Mouse (Mus musculus) forebrain, embryonic 13.5 days (tissue): ENCODE data around the gene Olfr187. TPM values are rescaled to one million over a fixed set of nuclear protein-coding genes. Genes with fewer than 3 reads are reported as not detected.

ENCODE experiments used
- ATAC-seq: fragments of 200-750 bp; cut with Nextera tagmentation; 2 replicates; pipeline ENCODE4 v1.8.0; 2017
- H3K27ac ChIP-seq: fragments of 300-500 bp; sonication (generic); 2 replicates; pipeline ENCODE4 v1.5.1; 2015; ENCODE audit warnings: inconsistent platforms, mild to moderate bottlenecking, moderate library complexity
- H3K27me3 ChIP-seq: fragments of 300-500 bp; sonication (generic); 2 replicates; pipeline ENCODE4 v1.6.1; 2015; ENCODE audit warnings: mild to moderate bottlenecking, inconsistent platforms
- H3K36me3 ChIP-seq: fragments of 300-500 bp; sonication (generic); 2 replicates; pipeline ENCODE4 v1.6.1; 2015; ENCODE audit warnings: mild to moderate bottlenecking, inconsistent platforms; ENCODE audit not compliant: poor library complexity, severe bottlenecking
- H3K4me1 ChIP-seq: fragments of 300-500 bp; sonication (generic); 2 replicates; pipeline ENCODE4 v1.6.1; 2015; ENCODE audit warnings: inconsistent platforms
- H3K4me2 ChIP-seq: fragments of 300-500 bp; sonication (generic); 2 replicates; pipeline ENCODE4 v1.6.1; 2015; ENCODE audit warnings: inconsistent platforms, mild to moderate bottlenecking, moderate library complexity
- H3K4me3 ChIP-seq: fragments of 300-500 bp; sonication (generic); 2 replicates; pipeline ENCODE4 v1.5.1; 2015; ENCODE audit warnings: mild to moderate bottlenecking, inconsistent platforms
- H3K9ac ChIP-seq: fragments of 300-500 bp; sonication (generic); 2 replicates; pipeline ENCODE4 v1.6.1; 2015; ENCODE audit warnings: mild to moderate bottlenecking, inconsistent platforms
- H3K9me3 ChIP-seq: fragments of 300-500 bp; sonication (generic); replicated peaks from 2 replicates; pipeline ENCODE4 v1.6.1; 2016; ENCODE audit warnings: inconsistent platforms
- WGBS: fragments of 180-500 bp; shearing (Covaris S2); methylation state at CpG from one replicate; pipeline ENCODE4 v1.1.7; 2015; 5-methylcytosine and 5-hydroxymethylcytosine counted together
- polyA plus RNA-seq: library from polyadenylated mRNA; unstranded; fragments of >200 nt; fragmentation: Nextera tagmentation; extraction: Ambion mirVana; gene quantifications from 2 replicates; pipeline ENCODE4 v1.2.1, GENCODE M21; 2015

Gene Olfr187
- polyA plus RNA-seq, 1 experiment from 2014 or later, result not detected

GRCm38 (mm10) chr16:58995057-58995456, 44.5 kb downstream of the Olfr187 start, which contains the start of gene Olfr183:
Gene Olfr183 (plus strand): TSS chr16:58995357.
- no peak for ATAC-seq
- Histone ChIP-seq H3K4me3 (no peak within 1 kb of the TSS), H3K9ac (no peak within 1 kb of the TSS), H3K27ac (no peak within 1 kb of the TSS), H3K27me3 (no peaks in the 10 kb centered on the region), H3K4me1 (no peaks in the 10 kb centered on the region), H3K9me3 (no peaks in the 10 kb centered on the region; the same call in 1 of the 2 replicates), H3K4me2 (no peak within 1 kb of the TSS), H3K36me3 (no peaks in the 10 kb centered on the region)
- WGBS, result 77% methylated on average over 2 of the region's 2 CpGs

Other genes with a start within 250 kb of the Olfr187 start
- not detected in 2 replicates for gene Olfr173, start 239.5 kb downstream of the Olfr187 start, polyA plus RNA-seq
- gene Olfr175-ps1, start 213.0 kb downstream of the Olfr187 start, polyA plus RNA-seq, result not detected in 2 replicates
- not detected in 2 replicates for gene Olfr177, start 165.0 kb downstream of the Olfr187 start, polyA plus RNA-seq
- gene Olfr178, start 147.7 kb downstream of the Olfr187 start, polyA plus RNA-seq, result not detected in 2 replicates
- gene Olfr181, start 111.0 kb downstream of the Olfr187 start, polyA plus RNA-seq, result not detected in 2 replicates
- gene Olfr180, start 110.4 kb downstream of the Olfr187 start, polyA plus RNA-seq, result not detected in 2 replicates
- gene Olfr183, start 44.4 kb downstream of the Olfr187 start, polyA plus RNA-seq, result not detected in 2 replicates
- gene Olfr186, start 9.5 kb downstream of the Olfr187 start, polyA plus RNA-seq, result not detected in 2 replicates
- not detected in 2 replicates for gene Olfr190, start 38.2 kb upstream of the Olfr187 start, polyA plus RNA-seq
- not detected in 2 replicates for gene Olfr191, start 50.1 kb upstream of the Olfr187 start, polyA plus RNA-seq
- gene Olfr193, start 72.1 kb upstream of the Olfr187 start, polyA plus RNA-seq, result not detected in 2 replicates
- not detected in 2 replicates for gene Olfr194, start 81.3 kb upstream of the Olfr187 start, polyA plus RNA-seq
- gene Olfr195, start 107.3 kb upstream of the Olfr187 start, polyA plus RNA-seq, result not detected in 2 replicates
- gene Olfr196, start 130.7 kb upstream of the Olfr187 start, polyA plus RNA-seq, result not detected in 2 replicates
- not detected in 2 replicates for gene Olfr198, start 163.8 kb upstream of the Olfr187 start, polyA plus RNA-seq
- not detected in 2 replicates for gene Olfr199, start 180.0 kb upstream of the Olfr187 start, polyA plus RNA-seq
- gene Olfr201, start 232.9 kb upstream of the Olfr187 start, polyA plus RNA-seq, result not detected in 2 replicates
- gene Olfr202, start 247.0 kb upstream of the Olfr187 start, polyA plus RNA-seq, result not detected in 2 replicates